Mouse (Mus musculus) midbrain, embryonic 11.5 days (tissue): ENCODE results near the gene Fndc3b. TPM values are rescaled to one million over a fixed set of nuclear protein-coding genes. Genes with fewer than 3 reads are reported as not detected.
A peak's percentile ranks its signal among the peaks of the same experiment; 100 is the strongest.

Experiments used
- ATAC-seq: fragments of 200-750 bp; cut with Nextera tagmentation; 2 replicates; pipeline ENCODE4 v1.8.0; 2017; ENCODE audit warnings: moderate TSS enrichment, moderate library complexity; ENCODE audit not compliant: low FRiP score
- DNase-seq: peaks from one replicate; pipeline ENCODE4 v3.0.0; 2015; ENCODE audit warnings: low spot score; ENCODE audit errors: missing footprints
- H3K27ac ChIP-seq: fragments of 300-500 bp; sonication (generic); 2 replicates; pipeline ENCODE4 v1.5.1; 2014; ENCODE audit warnings: low read depth, low read length
- H3K27me3 ChIP-seq: fragments of 300-500 bp; sonication (generic); 2 replicates; pipeline ENCODE4 v1.6.1; 2014; ENCODE audit warnings: mild to moderate bottlenecking, low read length, moderate library complexity, mixed read lengths; ENCODE audit not compliant: control insufficient read depth, insufficient read depth
- H3K36me3 ChIP-seq: fragments of 300-500 bp; sonication (generic); 2 replicates; pipeline ENCODE4 v1.6.1; 2014; ENCODE audit warnings: mild to moderate bottlenecking, low read length, moderate library complexity, mixed read lengths; ENCODE audit not compliant: control insufficient read depth, insufficient read depth
- H3K4me1 ChIP-seq: fragments of 300-500 bp; sonication (generic); 2 replicates; pipeline ENCODE4 v1.6.1; 2014; ENCODE audit warnings: low read length; ENCODE audit not compliant: control insufficient read depth, insufficient read depth
- H3K4me2 ChIP-seq: fragments of 300-500 bp; sonication (generic); 2 replicates; pipeline ENCODE4 v1.6.1; 2014; ENCODE audit warnings: mild to moderate bottlenecking, moderate library complexity
- H3K4me3 ChIP-seq: fragments of 300-500 bp; sonication (generic); 2 replicates; pipeline ENCODE4 v1.5.1; 2014; ENCODE audit warnings: low read depth, low read length
- H3K9ac ChIP-seq: fragments of 300-500 bp; sonication (generic); 2 replicates; pipeline ENCODE4 v1.6.1; 2014; ENCODE audit warnings: low read length
- H3K9me3 ChIP-seq: fragments of 300-500 bp; sonication (generic); 2 replicates; pipeline ENCODE4 v1.6.1; 2016; ENCODE audit warnings: low read length; ENCODE audit not compliant: control insufficient read depth
- WGBS: fragments of 180-500 bp; shearing (Covaris S2); extraction: QIAGEN DNeasy Blood & Tissue Kit; methylation state at CpG from one replicate; pipeline ENCODE4 v1.1.7; 2014; 5-methylcytosine and 5-hydroxymethylcytosine counted together
- microRNA-seq: library from miRNA; unstranded; fragments of <30 nt; microRNA quantifications from one replicate; pipeline ENCODE4, GENCODE M21; 2017
- polyA plus RNA-seq: library from polyadenylated mRNA; unstranded; fragments of >200 nt; fragmentation: Nextera tagmentation; extraction: Ambion mirVana; gene quantifications from 2 replicates; pipeline ENCODE4 v1.2.1, GENCODE M21; 2014

The Fndc3b gene
- polyA plus RNA-seq, 1 experiment from 2014 or later = 10.1 TPM

DNA sequence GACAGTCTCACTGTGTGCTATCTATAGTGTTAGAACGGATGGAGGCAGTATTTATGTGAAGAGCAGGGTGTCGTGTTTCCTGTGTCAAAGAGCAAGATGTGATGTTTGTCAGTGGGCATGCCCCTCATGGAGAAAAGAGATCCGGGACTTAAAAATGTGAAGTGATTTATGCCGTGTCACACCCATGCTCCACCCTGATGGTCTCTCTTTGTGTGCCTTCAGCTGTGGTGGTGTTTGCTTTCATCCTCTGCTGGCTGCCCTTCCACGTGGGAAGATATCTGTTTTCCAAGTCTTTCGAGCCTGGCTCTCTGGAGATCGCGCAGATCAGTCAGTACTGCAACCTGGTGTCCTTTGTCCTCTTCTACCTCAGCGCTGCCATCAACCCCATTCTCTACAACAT, 336.7 kb downstream of the Fndc3b start:
- Histone ChIP-seq H3K27ac (no peak overlapping the region), H3K27me3 (peaks cover 38% of the 10 kb centered on the region), H3K9me3 (no peaks in the 10 kb centered on the region), H3K4me3 (no peak overlapping the region), H3K4me1 (peaks cover 8% of the 10 kb centered on the region), H3K36me3 (no peaks in the 10 kb centered on the region), H3K4me2 (no peak overlapping the region), H3K9ac (no peak overlapping the region)
- DNase-seq (no peak), ATAC-seq (no peak)
- 62% methylated on average over 9 of the region's 9 CpGs for WGBS

DNA sequence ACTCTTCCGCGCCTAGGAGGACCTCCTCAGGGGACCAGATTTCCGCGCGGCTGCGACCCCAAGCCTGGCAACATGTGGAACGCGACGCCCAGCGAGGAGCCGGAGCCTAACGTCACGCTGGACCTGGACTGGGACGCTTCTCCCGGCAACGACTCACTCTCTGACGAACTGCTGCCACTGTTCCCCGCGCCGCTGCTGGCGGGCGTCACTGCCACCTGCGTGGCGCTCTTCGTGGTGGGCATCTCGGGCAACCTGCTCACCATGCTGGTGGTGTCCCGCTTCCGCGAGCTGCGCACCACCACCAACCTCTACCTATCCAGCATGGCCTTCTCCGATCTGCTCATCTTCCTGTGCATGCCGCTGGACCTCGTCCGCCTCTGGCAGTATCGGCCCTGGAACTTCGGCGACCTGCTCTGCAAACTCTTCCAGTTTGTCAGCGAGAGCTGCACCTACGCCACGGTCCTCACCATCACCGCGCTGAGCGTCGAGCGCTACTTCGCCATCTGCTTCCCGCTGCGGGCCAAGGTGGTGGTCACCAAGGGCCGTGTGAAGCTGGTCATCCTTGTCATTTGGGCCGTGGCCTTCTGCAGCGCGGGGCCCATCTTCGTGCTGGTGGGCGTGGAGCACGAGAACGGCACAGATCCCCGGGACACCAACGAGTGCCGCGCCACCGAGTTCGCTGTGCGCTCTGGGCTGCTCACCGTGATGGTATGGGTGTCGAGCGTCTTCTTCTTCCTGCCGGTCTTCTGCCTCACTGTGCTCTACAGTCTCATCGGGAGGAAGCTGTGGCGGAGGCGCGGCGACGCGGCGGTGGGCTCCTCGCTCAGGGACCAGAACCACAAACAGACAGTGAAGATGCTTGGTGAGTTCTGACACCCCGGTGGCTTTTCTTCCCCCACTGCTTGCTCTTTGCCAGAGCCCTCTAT, 339.1 kb downstream of the Fndc3b start:
- Histone ChIP-seq H3K4me1 (peaks cover 8% of the 10 kb centered on the region), H3K27ac (no peak overlapping the region), H3K4me3 (peak overlapping the region; percentile 25), H3K9ac (no peak overlapping the region), H3K4me2 (peak overlapping the region; percentile 48), H3K36me3 (no peaks in the 10 kb centered on the region), H3K9me3 (no peaks in the 10 kb centered on the region), H3K27me3 (peaks cover 38% of the 10 kb centered on the region)
- ATAC-seq (peak; percentile 61; the same call in 1 of the 2 replicates), DNase-seq (peak; percentile 88)
- 1% methylated on average over 77 of the region's 77 CpGs for WGBS

DNA sequence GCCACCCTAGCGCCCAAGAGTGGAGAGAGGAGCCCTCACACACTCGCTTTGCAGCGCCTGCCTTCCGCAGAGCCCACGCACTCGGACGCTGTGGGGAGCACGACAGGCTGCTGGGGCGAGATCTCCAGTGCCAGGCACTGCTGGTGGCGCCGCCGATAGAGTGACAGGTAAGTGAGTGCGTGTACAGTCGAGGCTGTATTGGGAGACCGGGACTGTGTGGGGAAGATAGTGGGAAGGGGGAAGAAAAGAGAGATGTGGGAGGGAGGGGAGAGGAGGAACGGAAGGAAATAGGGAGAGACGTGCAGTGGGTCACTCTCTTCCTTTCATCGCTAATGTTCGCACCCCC, 339.9 kb downstream of the Fndc3b start, which contains the start of gene Ghsr:
Gene Ghsr (plus strand): TSS at position 76 of the 346 bp plus-strand sequence.
- Histone ChIP-seq H3K36me3 (no peaks in the 10 kb centered on the region), H3K4me3 (peak within 1 kb of the TSS; percentile 25), H3K9me3 (no peaks in the 10 kb centered on the region), H3K27me3 (peaks cover 38% of the 10 kb centered on the region), H3K4me2 (peak within 1 kb of the TSS; percentile 48), H3K4me1 (peaks cover 8% of the 10 kb centered on the region), H3K27ac (no peak within 1 kb of the TSS), H3K9ac (no peak within 1 kb of the TSS)
- ATAC-seq = peak; percentile 7; the same call in 1 of the 2 replicates
- no peak for DNase-seq
- WGBS = 2% methylated on average over 17 of the region's 19 CpGs

DNA sequence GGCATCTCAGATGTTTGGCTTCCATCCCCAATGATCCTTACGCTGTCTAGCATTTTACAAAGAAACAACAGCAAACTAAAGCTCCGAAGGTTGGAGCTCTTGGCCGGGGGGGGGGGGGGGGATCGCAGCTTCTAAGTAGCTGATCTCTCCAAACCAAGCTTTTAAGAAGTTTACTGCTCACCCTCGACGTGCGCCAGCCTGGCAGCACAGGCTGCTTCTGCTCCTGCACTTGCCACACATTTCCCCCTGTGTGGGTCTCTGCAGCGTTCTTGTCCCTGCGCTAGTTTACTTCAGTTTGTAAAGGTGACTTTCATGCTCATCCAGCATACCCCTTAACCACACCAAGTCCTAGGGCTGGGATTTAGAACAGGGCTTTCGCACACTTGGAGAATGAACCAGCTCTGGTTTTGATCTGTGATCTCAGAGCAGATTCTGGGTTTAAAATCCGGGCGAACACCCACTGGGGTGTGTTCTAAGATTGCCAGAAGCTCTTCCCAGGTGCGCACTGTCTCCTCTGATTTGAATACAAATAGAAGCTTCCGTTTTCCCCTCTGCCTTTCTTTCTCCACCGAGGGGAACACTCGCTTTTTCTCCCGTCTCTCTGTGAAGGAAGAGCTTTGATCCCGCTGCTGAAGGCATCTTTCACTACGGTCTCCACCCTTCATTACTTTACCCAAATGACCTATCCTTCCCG, 340.4 kb downstream of the Fndc3b start:
- ATAC-seq (no peak), DNase-seq (peak; percentile 87)
- WGBS = 3% methylated on average over 20 of the region's 20 CpGs
- Histone ChIP-seq H3K27me3 (peaks cover 38% of the 10 kb centered on the region), H3K27ac (no peak overlapping the region), H3K4me3 (peak overlapping the region; percentile 25), H3K36me3 (no peaks in the 10 kb centered on the region), H3K4me2 (peak overlapping the region; percentile 48), H3K9ac (no peak overlapping the region), H3K9me3 (no peaks in the 10 kb centered on the region), H3K4me1 (peaks cover 8% of the 10 kb centered on the region)

DNA sequence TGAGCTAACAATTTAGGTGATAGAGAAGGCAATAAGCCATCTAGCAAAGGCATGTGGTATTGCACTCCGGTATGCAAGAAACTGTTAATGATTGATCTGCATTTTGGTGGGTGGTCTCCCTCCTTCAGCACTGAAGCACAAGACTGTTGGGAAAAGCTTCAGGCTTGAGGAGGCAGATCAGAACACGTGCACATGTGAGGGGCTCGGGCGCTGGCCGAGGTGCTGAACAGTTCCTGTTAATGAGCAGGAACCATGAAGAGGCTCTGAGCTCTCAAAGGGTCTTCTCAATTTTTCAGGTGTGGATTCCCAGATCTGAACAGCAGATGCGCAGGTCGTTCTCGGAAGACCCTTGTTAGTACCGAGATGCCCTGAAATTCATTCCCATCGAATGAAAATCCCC, 341.0 kb downstream of the Fndc3b start:
- Histone ChIP-seq H3K36me3 (no peaks in the 10 kb centered on the region), H3K4me1 (peaks cover 8% of the 10 kb centered on the region), H3K4me3 (no peak overlapping the region), H3K4me2 (no peak overlapping the region), H3K27ac (no peak overlapping the region), H3K9ac (no peak overlapping the region), H3K27me3 (peaks cover 38% of the 10 kb centered on the region), H3K9me3 (no peaks in the 10 kb centered on the region)
- ATAC-seq = no peak
- DNase-seq = peak; percentile 93
- WGBS = 6% methylated on average over 10 of the region's 10 CpGs

Small RNAs within 50 kb of the gene (microRNA-seq; reads per million reads assigned to microRNA genes)
- gene Mir3092 = not detected

Other genes starting within 250 kb of the Fndc3b start
- not detected in 2 replicates for gene Tmem212, start 185.1 kb upstream of the Fndc3b start, polyA plus RNA-seq
- 4.5 and 5.2 TPM in 2 replicates for gene Pld1, start 227.4 kb upstream of the Fndc3b start, polyA plus RNA-seq